Mouse (Mus musculus) intestine, embryonic 16.5 days (tissue): ENCODE data around the gene Ccdc85c. TPM values are rescaled to one million over a fixed set of nuclear protein-coding genes. Genes with fewer than 3 reads are reported as not detected.

Experiments used
- ATAC-seq: fragments of 200-750 bp; cut with Nextera tagmentation; 2 replicates; pipeline ENCODE4 v1.8.0; 2017; ENCODE audit warnings: moderate TSS enrichment, moderate library complexity
- H3K27ac ChIP-seq: fragments of 300-500 bp; sonication (generic); 2 replicates; pipeline ENCODE4 v1.5.1; 2014; ENCODE audit warnings: mild to moderate bottlenecking, low read length
- H3K27me3 ChIP-seq: fragments of 300-500 bp; sonication (generic); replicated peaks from 2 replicates; pipeline ENCODE4 v1.6.1; 2014; ENCODE audit warnings: low read length, control low read depth, mixed read lengths; ENCODE audit not compliant: control insufficient read depth, insufficient read depth
- H3K36me3 ChIP-seq: fragments of 300-500 bp; sonication (generic); 2 replicates; pipeline ENCODE4 v1.6.1; 2014; ENCODE audit warnings: low read length, control low read depth; ENCODE audit not compliant: control insufficient read depth, insufficient read depth
- H3K4me1 ChIP-seq: fragments of 300-500 bp; sonication (generic); 2 replicates; pipeline ENCODE4 v1.6.1; 2014; ENCODE audit warnings: low read length, control low read depth, mixed read lengths; ENCODE audit not compliant: control insufficient read depth, insufficient read depth
- H3K4me2 ChIP-seq: fragments of 300-500 bp; sonication (generic); 2 replicates; pipeline ENCODE4 v1.6.1; 2014; ENCODE audit warnings: low read depth, low read length, control low read depth
- H3K4me3 ChIP-seq: fragments of 300-500 bp; sonication (generic); 2 replicates; pipeline ENCODE4 v1.5.1; 2014; ENCODE audit warnings: mild to moderate bottlenecking, low read length
- H3K9ac ChIP-seq: fragments of 300-500 bp; sonication (generic); 2 replicates; pipeline ENCODE4 v1.6.1; 2014; ENCODE audit warnings: low read depth, low read length
- H3K9me3 ChIP-seq: fragments of 300-500 bp; sonication (generic); 2 replicates; pipeline ENCODE4 v1.6.1; 2016; ENCODE audit warnings: low read length, control low read depth; ENCODE audit not compliant: control insufficient read depth
- WGBS: fragments of 180-500 bp; shearing (Covaris S2); extraction: QIAGEN DNeasy Blood & Tissue Kit; methylation state at CpG from one replicate; pipeline ENCODE4 v1.1.7; 2014; 5-methylcytosine and 5-hydroxymethylcytosine counted together
- polyA plus RNA-seq: library from polyadenylated mRNA; unstranded; fragments of >200 nt; fragmentation: Nextera tagmentation; extraction: Ambion mirVana; gene quantifications from 2 replicates; pipeline ENCODE4 v1.2.1, GENCODE M21; 2015

Gene Ccdc85c
- polyA plus RNA-seq, 1 experiment from 2014 or later = 4.8 TPM

DNA sequence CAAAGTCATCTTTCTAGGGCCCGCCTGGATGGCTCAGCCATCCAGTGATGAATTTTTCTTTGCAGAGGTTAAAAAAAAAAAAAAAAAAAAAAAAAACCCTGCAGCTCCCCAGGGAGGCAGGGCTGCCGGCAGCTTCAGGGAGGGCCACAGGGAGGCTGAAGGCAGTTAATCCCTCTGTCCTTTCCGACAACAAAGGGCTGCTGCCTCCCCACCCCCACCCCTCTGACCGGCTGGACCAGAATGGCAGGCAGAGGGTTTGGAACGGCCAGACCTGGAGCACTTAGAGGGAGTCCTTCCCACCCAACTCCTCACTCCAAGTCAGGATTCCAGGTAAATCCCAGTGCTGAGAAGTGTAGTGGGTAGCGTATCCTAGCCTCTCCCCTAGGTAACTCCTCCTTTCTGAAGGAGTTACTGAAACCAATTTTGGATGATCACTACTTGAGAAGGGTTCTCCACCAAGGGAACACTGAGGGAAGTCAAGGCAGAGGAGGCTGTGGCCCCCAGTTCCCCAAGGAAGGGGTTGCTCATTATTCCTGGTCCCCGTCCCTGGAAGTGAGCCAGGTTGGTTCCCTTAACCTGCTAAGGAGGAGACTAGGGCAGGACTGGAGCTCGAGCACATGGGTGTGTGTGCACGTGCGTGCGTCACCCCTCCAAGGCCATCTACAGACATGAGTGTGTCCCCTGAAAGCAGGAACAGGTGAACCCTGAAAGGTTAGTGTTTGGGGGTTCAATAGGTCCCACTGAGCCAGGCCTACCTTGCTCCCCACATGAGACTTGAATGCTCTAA lies 10.2 kb upstream of the Ccdc85c start:
- Histone ChIP-seq H3K4me3 (no peak overlapping the region), H3K9me3 (no peaks in the 10 kb centered on the region), H3K9ac (peak overlapping the region; percentile 38; the same call in 1 of the 2 replicates), H3K4me2 (no peak overlapping the region), H3K4me1 (peaks cover 8% of the 10 kb centered on the region), H3K27me3 (no peaks in the 10 kb centered on the region), H3K27ac (no peak overlapping the region), H3K36me3 (no peaks in the 10 kb centered on the region)
- WGBS = 35% methylated on average over 11 of the region's 11 CpGs
- ATAC-seq = no peak

DNA sequence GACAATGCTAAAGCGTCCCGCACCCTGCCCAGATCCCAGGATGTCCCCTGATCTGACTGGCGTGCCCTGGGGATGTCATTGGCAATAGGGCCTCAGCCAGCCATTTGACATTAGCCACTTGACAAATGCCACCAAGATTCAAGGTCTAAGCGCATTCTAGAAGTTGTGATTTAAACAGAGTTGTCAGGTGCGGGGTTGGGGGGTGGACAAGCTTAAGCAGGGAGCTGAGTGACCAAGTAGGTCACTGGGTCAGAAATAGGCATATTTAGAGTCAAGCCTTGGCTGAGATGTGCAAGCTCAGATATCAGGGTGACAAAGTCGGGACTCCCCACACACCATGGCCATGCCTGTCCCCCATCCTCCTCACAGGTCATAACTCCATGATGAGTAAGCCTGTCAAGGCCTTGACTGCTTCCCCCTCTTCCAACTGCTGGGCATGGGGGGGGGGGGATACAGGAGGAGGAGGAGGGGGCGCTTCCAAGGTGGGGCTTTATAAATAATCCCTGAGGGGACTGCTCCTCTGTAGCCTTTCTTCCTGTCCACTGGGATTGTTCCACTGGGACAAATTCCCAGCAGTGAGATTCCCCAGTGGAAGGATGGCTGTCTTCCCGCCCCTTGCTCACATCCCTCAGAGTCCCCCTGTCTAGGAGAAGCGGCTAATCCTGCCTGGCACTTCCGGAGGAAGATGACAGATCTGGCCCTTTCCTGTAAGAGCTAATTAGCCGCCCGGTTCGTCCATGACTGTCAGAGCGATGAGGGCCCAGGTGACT lies 9.4 kb upstream of the Ccdc85c start:
- peak; percentile 15; the same call in 1 of the 2 replicates for ATAC-seq
- Histone ChIP-seq H3K9ac (peak overlapping the region; percentile 38; the same call in 1 of the 2 replicates), H3K27me3 (no peaks in the 10 kb centered on the region), H3K4me2 (no peak overlapping the region), H3K4me3 (no peak overlapping the region), H3K4me1 (peaks cover 8% of the 10 kb centered on the region), H3K9me3 (no peaks in the 10 kb centered on the region), H3K27ac (no peak overlapping the region), H3K36me3 (no peaks in the 10 kb centered on the region)
- WGBS = 42% methylated on average over 14 of the region's 14 CpGs

DNA sequence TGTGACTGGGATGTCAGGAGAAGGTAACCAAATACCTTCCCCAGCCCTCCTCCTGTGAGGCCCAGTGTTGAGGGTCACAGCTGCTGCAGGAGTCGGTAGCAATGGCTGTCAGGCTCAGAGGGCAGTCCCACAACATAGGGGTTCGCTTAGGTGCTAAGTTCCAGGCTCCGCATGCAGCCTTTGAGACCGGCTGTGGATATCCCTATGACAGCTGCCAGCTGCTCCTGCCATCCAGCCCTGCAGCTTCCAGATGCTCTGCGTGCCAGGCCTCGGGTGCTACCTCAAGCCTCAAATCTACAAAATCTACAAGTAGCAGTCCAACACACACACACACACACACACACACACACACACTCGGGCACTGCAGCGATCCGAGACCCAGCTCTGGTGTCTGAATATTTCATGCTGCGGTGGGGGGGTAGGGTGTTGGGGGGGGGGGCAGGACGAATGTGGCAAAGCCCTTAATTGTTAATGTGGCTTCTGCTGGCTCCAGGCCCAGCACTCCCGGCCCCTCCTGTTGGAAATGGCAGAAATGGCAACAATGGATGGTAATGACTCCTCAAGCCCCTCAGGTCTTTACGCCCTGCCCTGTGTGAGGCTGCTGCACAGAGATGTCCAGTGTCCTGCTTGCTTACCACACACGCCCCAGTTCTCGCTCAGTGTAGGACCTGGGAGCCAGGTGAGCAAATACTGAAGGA lies 3.1 kb upstream of the Ccdc85c start:
- H3K27ac ChIP-seq = no peak overlapping the region
- no peaks in the 10 kb centered on the region for H3K9me3 ChIP-seq
- no peak overlapping the region for H3K4me2 ChIP-seq
- no peaks in the 10 kb centered on the region for H3K27me3 ChIP-seq
- H3K36me3 ChIP-seq = no peaks in the 10 kb centered on the region
- no peak overlapping the region for H3K4me3 ChIP-seq
- H3K4me1 ChIP-seq = peaks cover 25% of the 10 kb centered on the region
- 0 out of 2 replicates have a peak overlapping the region, but pooled peaks have one; percentile 27 for H3K9ac ChIP-seq
- 55% methylated on average over 15 of the region's 15 CpGs for WGBS
- ATAC-seq = no peak

DNA sequence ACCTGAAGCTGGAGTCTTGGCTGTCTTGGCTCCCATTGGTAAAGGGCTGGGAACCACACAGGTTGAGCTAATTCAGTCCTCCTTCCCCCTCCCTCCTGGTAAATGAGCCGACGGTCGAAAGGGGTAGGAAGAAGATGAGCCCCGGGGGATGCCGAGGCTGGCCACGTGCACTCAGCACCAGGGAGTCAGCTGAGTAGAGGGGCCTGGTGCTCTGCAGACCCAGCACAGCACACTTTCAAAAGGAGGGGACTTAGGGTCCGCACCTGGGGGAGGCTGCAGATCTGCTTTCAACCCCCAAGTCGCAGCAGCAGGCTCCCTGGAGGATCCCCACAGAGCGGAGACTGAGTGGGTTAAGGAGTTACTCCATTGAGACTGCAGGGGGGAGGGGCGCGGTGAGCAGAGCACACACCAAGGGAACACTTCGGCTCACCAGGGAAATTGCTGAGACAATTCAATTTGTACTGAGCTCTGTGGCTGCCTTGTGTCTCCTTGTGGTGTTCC lies 2.2 kb upstream of the Ccdc85c start:
- Histone ChIP-seq H3K4me3 (no peak overlapping the region), H3K36me3 (no peaks in the 10 kb centered on the region), H3K27me3 (no peaks in the 10 kb centered on the region), H3K9me3 (no peaks in the 10 kb centered on the region), H3K27ac (no peak overlapping the region), H3K4me1 (peaks cover 35% of the 10 kb centered on the region), H3K9ac (peak overlapping the region; percentile 27; the same call in 1 of the 2 replicates), H3K4me2 (peak overlapping the region; percentile 6; the same call in 1 of the 2 replicates)
- 19% methylated on average over 12 of the region's 12 CpGs for WGBS
- ATAC-seq = no peak

DNA sequence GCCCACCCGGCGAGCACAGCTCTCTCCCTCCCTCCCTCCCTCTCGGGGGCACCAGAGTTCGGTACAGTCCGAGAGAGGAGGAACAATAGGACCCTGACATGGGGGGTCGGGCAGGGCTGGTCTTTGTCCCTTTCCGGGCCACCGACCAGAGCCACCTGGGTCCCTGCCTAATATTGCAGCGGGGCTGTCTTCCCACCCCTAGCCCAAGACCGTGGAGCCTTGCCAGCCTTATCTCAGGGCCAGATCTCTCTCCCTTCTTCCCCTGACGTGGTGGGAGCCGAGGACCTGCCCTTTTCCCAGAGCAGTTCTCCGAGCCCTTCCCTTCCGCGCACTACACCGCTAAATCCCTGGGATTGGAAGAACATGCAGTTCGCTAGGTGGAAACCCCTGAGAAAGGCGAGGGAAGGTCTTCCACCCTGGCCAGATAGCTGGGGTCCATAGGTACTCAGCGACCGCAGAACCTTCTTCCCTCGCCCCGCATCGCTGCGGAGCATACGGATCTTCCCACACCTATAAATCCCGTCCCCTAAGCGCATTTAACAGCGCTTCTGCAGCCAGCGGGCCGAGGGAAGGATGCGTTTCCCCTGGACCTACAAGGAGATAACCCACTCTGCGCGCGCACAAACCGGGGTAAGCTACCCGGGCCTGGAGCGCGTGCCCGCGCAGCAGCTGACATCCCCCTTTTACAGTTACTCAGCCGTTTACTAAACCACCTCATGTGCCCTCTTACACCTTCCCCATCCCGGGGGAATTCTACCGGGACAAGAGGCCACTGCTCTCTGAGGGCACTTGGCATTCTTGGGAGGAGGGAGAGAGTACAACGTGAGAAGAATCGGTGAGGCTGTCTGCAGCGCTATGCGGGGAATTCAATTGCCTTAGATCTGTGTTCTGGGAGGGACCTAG lies 946 bp upstream of the Ccdc85c start:
- Histone ChIP-seq H3K4me2 (peak overlapping the region; percentile 84), H3K4me1 (peaks cover 46% of the 10 kb centered on the region), H3K36me3 (peaks cover 3% of the 10 kb centered on the region; the same call in 1 of the 2 replicates), H3K27ac (peak overlapping the region; percentile 53), H3K9me3 (no peaks in the 10 kb centered on the region), H3K27me3 (no peaks in the 10 kb centered on the region), H3K4me3 (peak overlapping the region; percentile 83), H3K9ac (peak overlapping the region; percentile 78)
- ATAC-seq = peak; percentile 26
- 1% methylated on average over 46 of the region's 47 CpGs for WGBS

DNA sequence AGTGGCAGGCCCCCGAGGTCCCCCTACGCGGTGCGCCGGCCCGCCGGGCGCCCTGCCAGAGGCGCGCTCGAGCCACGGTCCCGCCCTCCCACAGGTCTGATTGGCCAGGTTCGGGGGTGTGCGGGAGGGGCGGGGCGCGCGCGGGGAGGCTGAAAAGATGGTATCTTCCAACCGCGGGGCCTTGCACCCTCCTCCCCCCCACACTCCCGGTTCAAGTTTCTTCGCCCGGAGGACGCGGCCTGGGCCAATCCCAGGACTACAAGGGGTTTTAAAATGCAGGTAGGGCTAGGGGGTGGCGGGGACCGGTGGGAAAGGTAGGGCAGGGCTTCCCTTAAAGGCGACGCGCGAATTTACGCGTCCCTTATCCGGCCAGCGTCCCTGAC lies 274 bp upstream of the Ccdc85c start:
- 0% methylated on average over 36 of the region's 37 CpGs for WGBS
- Histone ChIP-seq H3K4me2 (peak overlapping the region; percentile 84), H3K27ac (peak overlapping the region; percentile 53), H3K27me3 (no peaks in the 10 kb centered on the region), H3K4me3 (peak overlapping the region; percentile 83), H3K9me3 (no peaks in the 10 kb centered on the region), H3K4me1 (peaks cover 51% of the 10 kb centered on the region), H3K9ac (peak overlapping the region; percentile 78), H3K36me3 (peaks cover 3% of the 10 kb centered on the region; the same call in 1 of the 2 replicates)
- peak; percentile 95 for ATAC-seq

DNA sequence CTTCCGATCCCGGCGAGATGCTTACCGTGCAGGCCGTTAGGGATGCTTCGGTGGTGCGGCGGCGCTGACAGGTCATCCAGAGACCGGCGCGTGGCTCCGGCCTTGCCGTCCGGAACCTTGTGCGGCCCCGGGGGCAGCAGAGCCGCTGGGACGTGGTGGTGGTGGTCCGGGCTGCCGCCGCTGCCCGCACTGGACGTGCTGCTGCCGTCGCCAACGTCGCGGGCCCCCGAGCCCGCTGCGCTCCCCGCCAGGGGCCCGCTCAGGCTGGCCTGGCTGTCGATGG lies 971 bp downstream of the Ccdc85c start:
- peaks cover 3% of the 10 kb centered on the region; the same call in 1 of the 2 replicates for H3K36me3 ChIP-seq
- H3K4me2 ChIP-seq = peak overlapping the region; percentile 93
- H3K27me3 ChIP-seq = no peaks in the 10 kb centered on the region
- H3K9me3 ChIP-seq = no peaks in the 10 kb centered on the region
- ATAC-seq = no peak
- peaks cover 59% of the 10 kb centered on the region for H3K4me1 ChIP-seq
- under 1% methylated on average over 35 of the region's 35 CpGs for WGBS
- peak overlapping the region; percentile 65 for H3K27ac ChIP-seq
- H3K9ac ChIP-seq = peak overlapping the region; percentile 90
- peak overlapping the region; percentile 83 for H3K4me3 ChIP-seq

DNA sequence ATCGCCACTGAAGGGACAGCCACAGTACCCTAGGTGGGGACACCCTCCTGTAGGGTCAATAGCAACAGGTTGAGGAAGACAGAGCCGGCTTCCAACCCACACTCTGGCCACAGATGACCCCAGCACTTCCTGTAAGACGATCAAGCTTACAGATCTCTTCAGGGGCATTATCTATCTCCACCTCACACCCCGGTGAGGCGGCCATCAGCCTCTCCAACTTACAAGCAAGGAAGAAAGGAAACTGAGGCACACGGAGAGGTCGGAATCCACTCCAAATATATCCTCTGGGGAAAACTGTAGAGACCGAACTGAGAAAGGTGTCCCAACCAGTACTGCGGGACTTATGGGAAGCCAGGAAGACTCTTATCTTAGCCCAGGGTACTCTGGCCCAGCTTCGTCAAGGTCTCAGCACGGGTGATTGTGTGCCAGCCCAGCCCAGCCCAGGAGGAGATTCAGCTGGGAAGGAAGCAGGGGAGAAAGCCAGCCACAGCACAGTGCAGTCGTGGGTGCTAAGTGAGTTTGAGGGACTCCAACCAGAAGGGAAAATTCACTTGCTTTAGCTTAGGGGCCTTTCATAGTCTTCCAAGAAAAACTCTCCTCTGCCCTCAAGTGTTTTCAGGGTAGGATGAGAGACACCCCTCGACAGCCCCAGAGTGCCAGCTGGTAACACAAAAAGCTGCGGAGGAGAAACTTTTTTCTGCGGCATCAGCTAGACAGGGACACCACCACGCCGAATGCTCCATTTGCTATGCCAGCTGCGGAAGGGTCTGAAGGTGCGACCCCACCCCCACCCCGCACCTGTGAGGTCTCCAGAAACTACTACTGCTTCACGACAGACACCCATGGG lies 1.5 kb downstream of the Ccdc85c start:
- Histone ChIP-seq H3K27me3 (no peaks in the 10 kb centered on the region), H3K4me3 (peak overlapping the region; percentile 83), H3K9me3 (no peaks in the 10 kb centered on the region), H3K36me3 (peaks cover 3% of the 10 kb centered on the region; the same call in 1 of the 2 replicates), H3K4me2 (peak overlapping the region; percentile 93), H3K4me1 (peaks cover 65% of the 10 kb centered on the region), H3K27ac (peak overlapping the region; percentile 65), H3K9ac (peak overlapping the region; percentile 90)
- 7% methylated on average over 21 of the region's 21 CpGs for WGBS
- ATAC-seq = no peak
